Mouse (Mus musculus) neural tube, embryonic 11.5 days (tissue): ENCODE results near the gene Traip. TPM values are rescaled to one million over a fixed set of nuclear protein-coding genes. Genes with fewer than 3 reads are reported as not detected.
A peak's percentile ranks its signal among the peaks of the same experiment; 100 is the strongest.

Experiments used
- ATAC-seq: fragments of 200-750 bp; cut with Nextera tagmentation; 2 replicates; pipeline ENCODE4 v1.8.0; 2017; ENCODE audit warnings: moderate number of reproducible peaks, mild to moderate bottlenecking, moderate TSS enrichment, moderate library complexity; ENCODE audit not compliant: insufficient read depth, low FRiP score, low TSS enrichment
- DNase-seq: peaks from one replicate; pipeline ENCODE4 v3.0.0-alpha.2; 2015; ENCODE audit warnings: low spot score
- H3K27ac ChIP-seq: fragments of 300-500 bp; sonication (generic); 2 replicates; pipeline ENCODE4 v1.5.1; 2014; ENCODE audit warnings: low read depth, mild to moderate bottlenecking, low read length
- H3K27me3 ChIP-seq: fragments of 300-500 bp; sonication (generic); 2 replicates; pipeline ENCODE4 v1.6.1; 2014; ENCODE audit warnings: mild to moderate bottlenecking, low read length, mixed read lengths; ENCODE audit not compliant: control insufficient read depth, insufficient read depth
- H3K36me3 ChIP-seq: fragments of 300-500 bp; sonication (generic); 2 replicates; pipeline ENCODE4 v1.6.1; 2014; ENCODE audit warnings: mild to moderate bottlenecking, low read length, moderate library complexity, mixed read lengths; ENCODE audit not compliant: control insufficient read depth, insufficient read depth
- H3K4me1 ChIP-seq: fragments of 300-500 bp; sonication (generic); 2 replicates; pipeline ENCODE4 v1.6.1; 2014; ENCODE audit warnings: low read length, mixed read lengths; ENCODE audit not compliant: control insufficient read depth, insufficient read depth
- H3K4me2 ChIP-seq: fragments of 300-500 bp; sonication (generic); 2 replicates; pipeline ENCODE4 v1.6.1; 2014; ENCODE audit warnings: low read depth, mild to moderate bottlenecking, moderate library complexity
- H3K4me3 ChIP-seq: fragments of 300-500 bp; sonication (generic); 2 replicates; pipeline ENCODE4 v1.5.1; 2014; ENCODE audit warnings: low read depth, low read length
- H3K9ac ChIP-seq: fragments of 300-500 bp; sonication (generic); 2 replicates; pipeline ENCODE4 v1.6.1; 2014; ENCODE audit warnings: mild to moderate bottlenecking, low read length
- H3K9me3 ChIP-seq: fragments of 300-500 bp; sonication (generic); 2 replicates; pipeline ENCODE4 v1.6.1; 2016; ENCODE audit warnings: low read length; ENCODE audit not compliant: control insufficient read depth
- WGBS: fragments of 180-500 bp; shearing (Covaris S2); extraction: QIAGEN DNeasy Blood & Tissue Kit; methylation state at CpG from one replicate; pipeline ENCODE4 v1.1.7; 2014; 5-methylcytosine and 5-hydroxymethylcytosine counted together
- polyA plus RNA-seq: library from polyadenylated mRNA; unstranded; fragments of >200 nt; fragmentation: Nextera tagmentation; extraction: Ambion mirVana; gene quantifications from 2 replicates; pipeline ENCODE4 v1.2.1, GENCODE M21; 2014

Traip gene
- polyA plus RNA-seq, 1 experiment from 2014 or later, result 25.7 TPM

DNA sequence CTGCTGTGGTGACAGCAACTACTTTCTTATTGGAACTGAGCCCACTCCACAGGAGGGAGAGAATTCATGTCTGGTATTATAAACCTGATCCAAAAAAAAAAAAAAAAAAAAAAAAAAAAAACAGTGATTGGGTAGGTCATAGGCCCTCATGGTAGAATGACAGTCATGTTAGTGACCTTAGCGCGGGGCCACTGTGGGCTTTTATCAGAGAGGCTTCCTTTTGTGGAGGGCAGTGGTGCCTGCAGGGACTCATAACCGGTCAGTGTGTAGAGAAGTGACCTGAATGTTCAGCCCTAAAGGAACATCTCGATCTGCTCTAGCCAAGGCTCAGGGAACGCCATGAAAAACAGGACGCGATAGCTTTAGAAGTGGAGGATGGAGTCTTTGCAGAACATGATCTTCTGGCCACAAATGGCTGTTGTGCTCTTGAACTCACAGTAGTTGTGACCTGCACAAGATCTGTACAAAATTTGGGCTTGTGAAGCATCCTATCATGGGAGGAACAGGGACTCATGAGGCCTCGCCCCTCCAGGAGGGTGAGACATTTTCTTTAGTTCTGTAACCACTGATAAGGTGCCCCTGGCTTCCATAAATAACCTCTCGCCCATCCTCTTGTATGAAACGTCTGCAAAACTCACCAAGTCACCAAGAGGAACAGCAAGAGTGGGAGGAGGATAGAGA lies 24.7 kb downstream of the Traip start:
- WGBS, result 84% methylated on average over 10 of the region's 10 CpGs
- no peaks in the 10 kb centered on the region for H3K27me3 ChIP-seq
- H3K4me3 ChIP-seq, result no peak overlapping the region
- no peaks in the 10 kb centered on the region for H3K4me1 ChIP-seq
- no peaks in the 10 kb centered on the region for H3K9me3 ChIP-seq
- no peak for ATAC-seq
- no peaks in the 10 kb centered on the region; the same call in 1 of the 2 replicates for H3K36me3 ChIP-seq
- H3K9ac ChIP-seq, result no peak overlapping the region
- H3K4me2 ChIP-seq, result no peak overlapping the region
- H3K27ac ChIP-seq, result no peak overlapping the region
- no peak for DNase-seq

DNA sequence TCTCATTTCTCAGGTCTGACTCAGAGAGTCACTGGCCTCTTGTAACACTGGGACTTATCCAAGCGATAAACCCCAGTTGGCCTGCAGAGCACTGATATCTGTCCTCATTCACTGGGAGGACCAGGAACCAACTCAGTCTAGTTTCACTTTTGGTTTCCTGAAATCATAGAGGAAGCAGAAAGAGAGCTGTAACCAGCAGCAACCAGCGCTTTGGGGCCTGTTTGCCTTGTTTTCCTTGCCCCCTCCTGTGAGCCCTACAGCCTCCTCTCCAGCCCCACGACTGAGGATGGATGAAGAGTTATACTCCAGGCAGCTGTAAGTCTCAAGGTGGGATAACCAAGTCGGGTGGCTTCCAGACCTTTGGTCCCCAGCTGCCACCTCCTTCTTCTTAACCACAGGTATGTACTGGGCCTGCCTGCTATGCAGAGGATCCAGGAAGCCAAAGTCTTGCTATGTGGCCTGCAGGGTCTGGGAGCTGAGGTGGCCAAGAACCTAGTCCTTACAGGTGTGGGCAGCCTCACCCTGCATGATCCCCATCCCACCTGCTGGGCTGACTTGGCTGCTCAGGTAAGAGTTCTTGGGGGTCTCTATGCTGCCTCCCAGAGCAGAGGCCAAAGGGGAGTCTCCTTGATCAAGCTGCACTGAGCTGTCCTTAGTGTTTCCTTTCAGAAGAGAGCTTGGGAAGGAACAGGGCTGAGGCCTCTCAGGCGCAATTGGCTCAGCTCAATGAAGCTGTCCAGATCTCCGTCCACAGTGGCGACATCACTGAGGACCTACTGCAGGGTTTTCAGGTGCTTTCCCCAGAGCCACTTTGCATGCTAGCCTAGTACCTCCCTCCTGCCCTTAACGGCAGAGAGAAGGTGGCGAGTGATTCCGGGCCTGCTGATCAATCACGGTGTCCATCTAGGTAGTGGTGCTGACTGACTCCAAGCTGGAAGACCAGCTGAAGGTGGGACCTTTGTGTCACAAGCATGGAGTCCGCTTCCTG lies 25.8 kb downstream of the Traip start, which contains the start of gene Uba7:
Gene Uba7 (plus strand): TSS at position 107 of the 988 bp plus-strand sequence.
- Histone ChIP-seq H3K4me3 (no peak within 1 kb of the TSS), H3K36me3 (no peaks in the 10 kb centered on the region; the same call in 1 of the 2 replicates), H3K9me3 (no peaks in the 10 kb centered on the region), H3K27me3 (no peaks in the 10 kb centered on the region), H3K4me2 (no peak within 1 kb of the TSS), H3K9ac (no peak within 1 kb of the TSS), H3K4me1 (no peaks in the 10 kb centered on the region), H3K27ac (no peak within 1 kb of the TSS)
- 74% methylated on average over 12 of the region's 12 CpGs for WGBS
- DNase-seq, result no peak
- ATAC-seq, result no peak

DNA sequence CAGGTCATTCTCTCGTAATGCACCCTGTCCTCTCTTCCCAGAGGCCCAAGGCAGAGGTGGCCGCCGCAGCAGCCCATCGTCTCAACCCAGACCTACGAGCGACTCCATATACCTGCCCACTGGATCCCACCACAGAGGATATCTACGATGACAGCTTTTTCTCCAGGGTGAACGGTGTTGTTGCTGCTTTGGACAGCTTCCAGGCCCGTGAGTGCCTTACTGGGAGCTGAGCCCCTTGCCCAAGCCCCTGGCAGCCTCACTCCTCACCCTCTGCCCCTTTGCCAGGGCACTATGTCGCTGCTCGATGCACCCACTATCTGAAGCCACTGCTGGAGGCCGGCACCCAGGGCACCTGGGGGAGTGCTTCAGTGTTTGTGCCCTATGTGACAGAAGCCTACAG lies 28.9 kb downstream of the Traip start:
- no peak for DNase-seq
- no peak for ATAC-seq
- H3K4me2 ChIP-seq, result no peak overlapping the region
- WGBS, result 91% methylated on average over 12 of the region's 12 CpGs
- H3K9ac ChIP-seq, result no peak overlapping the region
- H3K4me1 ChIP-seq, result peaks cover 7% of the 10 kb centered on the region
- no peak overlapping the region for H3K4me3 ChIP-seq
- H3K36me3 ChIP-seq, result no peaks in the 10 kb centered on the region; the same call in 1 of the 2 replicates
- no peak overlapping the region for H3K27ac ChIP-seq
- no peaks in the 10 kb centered on the region for H3K27me3 ChIP-seq
- H3K9me3 ChIP-seq, result no peaks in the 10 kb centered on the region

DNA sequence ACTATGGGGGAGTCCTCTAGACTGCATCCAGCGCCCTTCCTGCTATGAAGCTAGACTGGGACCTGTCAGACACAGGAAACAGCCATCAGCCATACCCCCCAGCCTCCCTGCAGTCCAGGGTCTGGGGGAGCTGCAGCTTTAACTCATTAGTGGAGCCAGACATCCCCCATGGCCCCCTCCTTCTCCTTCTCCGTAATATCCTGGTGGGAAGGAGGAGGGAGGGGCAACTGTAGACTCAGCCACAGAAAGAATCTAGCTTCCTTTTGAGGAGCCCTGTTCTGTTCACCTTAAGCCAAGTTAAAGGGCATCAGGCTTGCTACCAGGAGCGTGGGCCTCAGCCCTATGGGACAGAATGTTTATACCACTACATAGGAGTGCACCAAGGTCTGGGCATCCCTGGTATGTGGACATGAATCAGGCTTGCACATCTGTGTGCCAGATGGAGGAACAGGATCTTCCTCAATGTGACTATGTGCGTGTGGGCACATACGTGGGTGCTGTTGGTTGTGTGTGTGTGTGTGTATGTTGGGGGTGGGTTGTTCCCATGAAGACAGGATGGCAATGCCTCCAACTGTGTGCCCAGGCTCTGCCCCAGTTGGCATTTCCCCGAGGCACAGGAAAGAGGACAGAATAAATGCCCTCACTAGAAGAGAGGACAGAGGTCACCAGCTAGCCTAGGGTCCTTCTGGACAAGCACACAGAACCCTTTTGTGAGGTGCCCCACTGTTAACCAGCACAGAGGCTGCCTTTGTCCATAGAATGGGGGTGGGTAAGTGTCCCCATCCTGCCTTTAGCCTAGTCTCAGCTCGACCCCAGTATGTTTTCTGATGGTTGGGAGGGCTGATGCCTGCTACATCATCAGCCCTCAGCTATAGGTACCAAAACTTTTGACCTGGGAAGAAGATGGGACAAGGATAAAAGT lies 32.0 kb downstream of the Traip start:
- Histone ChIP-seq H3K4me2 (peak overlapping the region; percentile 79), H3K9ac (peak overlapping the region; percentile 23), H3K36me3 (no peaks in the 10 kb centered on the region; the same call in 1 of the 2 replicates), H3K4me3 (peak overlapping the region; percentile 24), H3K27ac (peak overlapping the region; percentile 91), H3K9me3 (no peaks in the 10 kb centered on the region), H3K27me3 (peaks cover 6% of the 10 kb centered on the region), H3K4me1 (peaks cover 13% of the 10 kb centered on the region)
- 40% methylated on average over 6 of the region's 7 CpGs for WGBS
- peak; percentile 65 for DNase-seq
- ATAC-seq, result no peak

DNA sequence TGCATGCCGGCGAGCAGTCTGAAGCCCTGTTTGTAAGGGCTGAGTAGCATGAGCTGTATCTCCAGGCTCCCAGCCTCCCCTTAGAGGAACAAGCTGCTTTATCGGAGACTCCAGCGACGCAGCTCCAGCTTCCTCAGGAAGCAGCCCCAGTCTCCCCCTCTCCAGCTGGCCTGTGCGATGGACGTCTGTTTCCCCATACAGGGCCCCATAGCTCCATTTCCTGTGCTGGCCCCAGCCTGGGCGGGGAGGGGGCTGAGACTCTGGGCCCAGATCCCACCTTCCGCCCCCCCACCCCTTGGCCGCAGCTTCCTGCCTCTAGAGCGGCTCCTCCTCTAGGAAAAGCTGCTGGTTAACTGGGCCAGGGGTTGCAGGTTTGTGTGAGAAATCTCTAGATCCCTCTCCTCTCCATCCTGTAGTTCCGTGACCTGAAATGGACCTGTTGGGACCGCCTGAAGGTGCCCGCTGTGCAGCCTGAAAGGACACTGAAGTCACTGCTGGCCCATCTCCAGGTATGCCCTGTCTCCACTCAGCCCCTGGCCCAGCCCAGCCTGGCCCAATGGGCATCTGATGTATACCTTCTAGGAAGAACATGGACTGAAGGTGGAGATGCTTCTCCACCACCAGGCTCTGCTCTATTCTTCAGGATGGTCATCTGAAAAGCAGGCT lies 32.9 kb downstream of the Traip start, which contains the start of gene Gm20661:
Gene Gm20661 (plus strand): TSS at position 378 of the 666 bp plus-strand sequence.
- peak within 1 kb of the TSS; percentile 37 for H3K9ac ChIP-seq
- H3K4me3 ChIP-seq, result peak within 1 kb of the TSS; percentile 66
- no peaks in the 10 kb centered on the region; the same call in 1 of the 2 replicates for H3K36me3 ChIP-seq
- H3K27ac ChIP-seq, result peak within 1 kb of the TSS; percentile 91
- H3K27me3 ChIP-seq, result peaks cover 6% of the 10 kb centered on the region
- DNase-seq (peak; percentile 78), ATAC-seq (no peak)
- H3K4me1 ChIP-seq, result peaks cover 13% of the 10 kb centered on the region
- peak within 1 kb of the TSS; percentile 79 for H3K4me2 ChIP-seq
- WGBS, result 39% methylated on average over 14 of the region's 14 CpGs
- no peaks in the 10 kb centered on the region for H3K9me3 ChIP-seq

DNA sequence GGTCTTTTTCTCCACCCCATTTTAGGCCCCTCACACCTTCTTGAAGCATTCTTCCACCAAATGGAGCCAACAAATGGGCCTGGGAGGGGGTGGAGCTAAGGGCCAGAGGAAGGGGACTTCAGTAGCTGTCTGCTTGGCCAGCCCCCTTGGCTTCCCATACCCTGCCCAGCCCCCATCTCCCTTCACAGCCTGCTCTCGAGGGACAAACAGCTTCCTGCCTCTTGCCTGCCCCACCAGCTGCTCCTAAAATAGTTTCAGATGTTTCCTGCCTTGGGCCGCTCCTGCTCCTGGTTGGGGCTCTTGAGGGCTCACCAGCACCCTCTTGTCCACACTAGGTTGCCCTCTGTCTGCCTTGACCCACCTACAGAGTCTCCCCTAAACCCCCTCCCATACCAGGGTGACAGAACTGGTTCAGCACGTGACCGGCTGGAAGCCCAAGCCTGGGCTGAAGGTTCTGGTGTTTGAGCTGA lies 33.5 kb downstream of the Traip start:
- WGBS, result 27% methylated on average over 4 of the region's 4 CpGs
- H3K4me3 ChIP-seq, result peak overlapping the region; percentile 66
- no peaks in the 10 kb centered on the region for H3K9me3 ChIP-seq
- peak overlapping the region; percentile 91 for H3K27ac ChIP-seq
- DNase-seq, result peak; percentile 72
- peak overlapping the region; percentile 79 for H3K4me2 ChIP-seq
- no peaks in the 10 kb centered on the region; the same call in 1 of the 2 replicates for H3K36me3 ChIP-seq
- no peak for ATAC-seq
- H3K27me3 ChIP-seq, result peaks cover 6% of the 10 kb centered on the region
- H3K9ac ChIP-seq, result peak overlapping the region; percentile 37; the same call in 1 of the 2 replicates
- peaks cover 13% of the 10 kb centered on the region for H3K4me1 ChIP-seq

DNA sequence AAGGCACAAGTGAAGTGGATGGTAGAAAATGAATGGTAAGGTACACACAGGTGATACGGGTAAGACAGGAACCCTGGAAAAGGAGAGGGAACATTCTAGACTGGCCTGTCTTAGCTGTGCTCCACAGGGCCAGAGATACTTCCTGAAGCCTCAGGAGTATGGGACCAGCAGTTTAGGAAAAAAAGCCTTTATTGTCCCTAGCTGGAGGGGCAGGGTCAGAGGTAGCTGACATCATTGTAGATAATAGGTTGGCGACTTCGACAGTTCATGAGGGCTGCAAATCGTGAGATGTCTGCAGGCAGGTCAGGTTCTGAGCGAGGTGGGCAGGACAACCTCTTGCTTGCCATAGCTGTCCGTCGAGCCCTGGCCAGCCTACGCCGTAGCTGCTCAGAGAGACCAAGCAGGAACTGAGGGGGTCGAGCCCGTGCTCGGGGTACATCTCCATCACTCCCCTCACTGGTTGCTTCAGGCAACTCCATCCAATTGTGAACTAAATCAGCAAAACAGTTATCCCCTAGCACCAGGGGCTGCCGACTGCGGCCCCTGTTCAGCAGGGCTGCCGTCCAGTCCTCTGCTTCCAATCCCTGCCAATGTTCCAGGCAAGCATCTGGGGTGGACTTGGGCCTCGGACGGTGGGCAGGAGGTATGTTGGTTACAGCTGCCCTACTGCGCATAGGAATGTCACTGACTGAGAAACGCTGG lies 34.3 kb downstream of the Traip start:
- H3K9me3 ChIP-seq, result no peaks in the 10 kb centered on the region
- peaks cover 13% of the 10 kb centered on the region for H3K4me1 ChIP-seq
- ATAC-seq, result no peak
- H3K36me3 ChIP-seq, result no peaks in the 10 kb centered on the region; the same call in 1 of the 2 replicates
- H3K4me2 ChIP-seq, result peak overlapping the region; percentile 79
- peaks cover 6% of the 10 kb centered on the region for H3K27me3 ChIP-seq
- H3K9ac ChIP-seq, result peak overlapping the region; percentile 65
- no peak for DNase-seq
- H3K27ac ChIP-seq, result peak overlapping the region; percentile 91
- 61% methylated on average over 19 of the region's 19 CpGs for WGBS
- peak overlapping the region; percentile 66 for H3K4me3 ChIP-seq
